Mouse (Mus musculus): ENCODE results near the gene Sptlc3. TPM values are rescaled to one million over a fixed set of nuclear protein-coding genes. Genes with fewer than 3 reads are reported as not detected.

Gene Sptlc3
- polyA plus RNA-seq, 1 experiment from 2014 or later: 0.04 TPM

Other genes starting within 250 kb of the Sptlc3 start
- gene Ism1, start 184.3 kb downstream of the Sptlc3 start, polyA plus RNA-seq (2015; fragmentation: Nextera tagmentation; extraction: Ambion mirVana): 0.45 and 1.5 TPM in 2 replicates